Mouse (Mus musculus) lung, embryonic 14.5 days (tissue): ENCODE measurements at regions not wholly inside any gene's neighbourhood (a gene's known extent, or its start where the extent isn't known, plus 50 kb on each side); places are given as distances from the start of the nearest gene placed in this dataset.

Experiments used
- ATAC-seq: fragments of 200-750 bp; cut with Nextera tagmentation; 2 replicates; pipeline ENCODE4 v1.8.0; 2017; ENCODE audit warnings: mild to moderate bottlenecking, moderate TSS enrichment, moderate library complexity; ENCODE audit not compliant: insufficient read depth
- DNase-seq: peaks from one replicate; pipeline ENCODE4 v3.0.0-alpha.2; 2015
- H3K27ac ChIP-seq: fragments of 300-500 bp; sonication (generic); 2 replicates; pipeline ENCODE4 v1.5.1; 2014; ENCODE audit warnings: low read depth, mild to moderate bottlenecking, moderate library complexity
- H3K27me3 ChIP-seq: fragments of 300-500 bp; sonication (generic); 2 replicates; pipeline ENCODE4 v1.6.1; 2014; ENCODE audit warnings: low read length, control low read depth; ENCODE audit not compliant: insufficient read depth
- H3K36me3 ChIP-seq: fragments of 300-500 bp; sonication (generic); 2 replicates; pipeline ENCODE4 v1.6.1; 2014; ENCODE audit warnings: control low read depth; ENCODE audit not compliant: insufficient read depth
- H3K4me1 ChIP-seq: fragments of 300-500 bp; sonication (generic); 2 replicates; pipeline ENCODE4 v1.6.1; 2014; ENCODE audit warnings: antibody characterized with exemption, control low read depth; ENCODE audit not compliant: insufficient read depth
- H3K4me2 ChIP-seq: fragments of 300-500 bp; sonication (generic); 2 replicates; pipeline ENCODE4 v1.6.1; 2014; ENCODE audit warnings: mild to moderate bottlenecking
- H3K4me3 ChIP-seq: fragments of 300-500 bp; sonication (generic); 2 replicates; pipeline ENCODE4 v1.5.1; 2014; ENCODE audit warnings: low read depth, low read length
- H3K9ac ChIP-seq: fragments of 300-500 bp; sonication (generic); 2 replicates; pipeline ENCODE4 v1.6.1; 2014
- H3K9me3 ChIP-seq: fragments of 300-500 bp; sonication (generic); 2 replicates; pipeline ENCODE4 v1.6.1; 2016; ENCODE audit warnings: low read depth, low read length, control low read depth
- CTCF ChIP-seq: IDR thresholded peaks from 2 replicates; pipeline ENCODE4 v1.5.1; 2016; ENCODE audit warnings: antibody characterized with exemption, low read depth
- WGBS: fragments of 180-500 bp; shearing (Covaris S2); extraction: QIAGEN DNeasy Blood & Tissue Kit; methylation state at CpG from one replicate; pipeline ENCODE4 v1.1.7; 2014; 5-methylcytosine and 5-hydroxymethylcytosine counted together

DNA sequence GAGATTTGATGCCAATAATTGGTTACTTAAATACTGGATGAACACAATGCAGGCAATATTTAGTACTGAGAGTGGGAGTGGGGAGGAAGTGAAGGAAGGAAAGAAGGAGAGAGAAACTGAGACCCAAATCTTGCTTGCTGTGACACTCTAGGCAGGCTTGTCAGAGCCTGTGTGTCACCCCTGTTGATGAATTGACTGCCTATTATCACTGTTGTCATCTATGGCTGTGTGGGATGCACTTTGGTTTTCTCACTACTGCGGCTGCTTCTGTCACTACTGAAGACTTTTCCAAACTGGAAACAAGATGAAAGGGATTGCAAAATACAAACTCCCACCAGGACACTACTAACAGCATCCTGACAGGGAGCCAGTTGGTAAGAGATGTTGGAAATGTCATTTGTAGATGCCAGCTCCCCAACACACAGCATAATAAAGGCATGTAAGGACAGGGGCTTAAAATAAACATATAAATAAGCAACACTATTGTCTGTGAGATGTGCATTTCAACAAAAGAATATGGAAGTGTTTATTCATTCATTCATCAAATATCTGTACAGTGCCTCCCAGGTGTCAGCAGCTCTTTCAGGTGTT is 207.0 kb upstream of the Ufl1 start:
- Histone ChIP-seq H3K4me2 (no peak overlapping the region), H3K36me3 (no peaks in the 10 kb centered on the region), H3K27me3 (no peaks in the 10 kb centered on the region), H3K4me3 (no peak overlapping the region), H3K4me1 (no peaks in the 10 kb centered on the region), H3K9ac (no peak overlapping the region), H3K27ac (no peak overlapping the region), H3K9me3 (no peaks in the 10 kb centered on the region)
- no peak for TF ChIP-seq CTCF
- ATAC-seq (no peak), DNase-seq (no peak)
- WGBS, result 30% methylated on average over 1 of the region's 1 CpGs

DNA sequence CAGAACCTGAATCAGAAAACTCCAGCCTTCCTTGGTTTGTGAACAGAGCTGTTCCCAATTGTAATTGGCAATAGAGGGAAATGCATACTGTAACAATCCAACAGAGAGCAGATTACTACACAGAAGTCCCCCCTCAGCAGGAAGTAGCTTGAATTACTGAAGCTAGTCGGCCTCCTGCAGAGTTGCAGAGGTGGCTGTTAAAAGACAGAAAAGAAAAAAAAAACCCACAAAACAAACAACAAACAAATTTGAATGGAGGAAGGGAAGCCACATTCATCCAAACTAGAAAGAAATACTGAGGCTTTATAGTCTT is 202.0 kb upstream of the Ufl1 start:
- H3K4me3 ChIP-seq, result no peak overlapping the region
- no peak overlapping the region for H3K9ac ChIP-seq
- no peaks in the 10 kb centered on the region for H3K4me1 ChIP-seq
- no peak overlapping the region for H3K4me2 ChIP-seq
- H3K27me3 ChIP-seq, result no peaks in the 10 kb centered on the region
- H3K27ac ChIP-seq, result no peak overlapping the region
- no peak for TF ChIP-seq CTCF
- no peak for DNase-seq
- WGBS, result 17% methylated on average over 1 of the region's 1 CpGs
- H3K36me3 ChIP-seq, result no peaks in the 10 kb centered on the region
- no peaks in the 10 kb centered on the region for H3K9me3 ChIP-seq
- no peak for ATAC-seq

DNA sequence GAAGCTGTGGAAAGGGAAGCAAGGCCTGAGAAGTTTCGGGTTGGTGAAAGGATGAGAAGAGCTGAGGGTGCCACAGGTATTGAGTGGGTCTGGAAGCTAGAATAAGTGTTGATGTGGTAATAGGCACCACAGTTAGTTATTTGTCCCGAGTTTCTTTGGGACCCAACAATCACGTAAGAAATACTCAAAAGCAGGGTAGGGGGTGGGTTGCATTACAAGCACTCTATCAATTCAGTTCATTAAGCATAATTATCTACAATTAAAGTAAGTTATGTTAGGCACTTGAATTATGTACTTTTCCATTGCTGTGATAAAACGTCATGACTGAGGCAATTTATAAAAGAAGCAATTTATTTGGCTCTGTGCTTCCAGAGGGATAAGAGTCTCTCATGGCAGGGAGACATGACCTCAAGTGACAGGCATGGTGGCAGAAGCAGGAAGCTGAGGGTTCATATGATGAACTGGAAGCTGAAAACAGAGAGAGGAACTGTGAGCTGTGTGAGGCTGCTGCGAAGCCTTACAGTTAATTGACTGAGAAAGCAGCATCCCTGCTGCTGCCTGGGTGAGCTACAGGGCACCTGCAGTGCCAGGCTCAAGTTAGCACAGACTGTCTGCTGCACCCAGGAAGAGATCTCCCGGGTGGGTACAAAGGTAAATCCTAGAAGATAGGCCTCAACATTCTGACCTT is 201.5 kb upstream of the Ufl1 start:
- no peak for TF ChIP-seq CTCF
- DNase-seq, result no peak
- Histone ChIP-seq H3K4me1 (no peaks in the 10 kb centered on the region), H3K4me3 (no peak overlapping the region), H3K27ac (no peak overlapping the region), H3K4me2 (no peak overlapping the region), H3K27me3 (no peaks in the 10 kb centered on the region), H3K9me3 (no peaks in the 10 kb centered on the region), H3K9ac (no peak overlapping the region), H3K36me3 (no peaks in the 10 kb centered on the region)
- ATAC-seq, result no peak
- WGBS, result 44% methylated on average over 6 of the region's 6 CpGs

DNA sequence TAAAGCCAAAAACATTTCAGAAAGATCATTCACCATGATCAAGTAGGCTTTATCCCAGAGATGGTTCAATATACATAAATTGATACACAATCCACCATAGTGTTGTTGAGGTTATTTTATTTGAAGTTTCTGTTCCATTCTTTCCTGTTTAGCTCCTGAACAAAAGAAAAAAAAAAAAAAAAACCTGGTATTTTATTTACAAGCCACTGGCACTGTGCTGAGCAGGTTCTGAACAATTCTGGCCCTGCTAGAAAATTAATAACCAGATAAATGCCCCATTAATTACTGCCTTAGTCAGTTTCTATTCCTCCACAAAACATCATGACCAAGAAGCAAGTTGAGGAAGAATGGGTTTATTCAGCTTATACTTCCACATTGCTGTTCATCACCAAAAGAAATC is 191.4 kb upstream of the Ufl1 start:
- Histone ChIP-seq H3K4me2 (no peak overlapping the region), H3K9ac (no peak overlapping the region), H3K27me3 (no peaks in the 10 kb centered on the region), H3K27ac (no peak overlapping the region), H3K36me3 (no peaks in the 10 kb centered on the region), H3K4me3 (no peak overlapping the region), H3K4me1 (no peaks in the 10 kb centered on the region), H3K9me3 (no peaks in the 10 kb centered on the region)
- TF ChIP-seq CTCF, result no peak
- ATAC-seq, result no peak
- no peak for DNase-seq

DNA sequence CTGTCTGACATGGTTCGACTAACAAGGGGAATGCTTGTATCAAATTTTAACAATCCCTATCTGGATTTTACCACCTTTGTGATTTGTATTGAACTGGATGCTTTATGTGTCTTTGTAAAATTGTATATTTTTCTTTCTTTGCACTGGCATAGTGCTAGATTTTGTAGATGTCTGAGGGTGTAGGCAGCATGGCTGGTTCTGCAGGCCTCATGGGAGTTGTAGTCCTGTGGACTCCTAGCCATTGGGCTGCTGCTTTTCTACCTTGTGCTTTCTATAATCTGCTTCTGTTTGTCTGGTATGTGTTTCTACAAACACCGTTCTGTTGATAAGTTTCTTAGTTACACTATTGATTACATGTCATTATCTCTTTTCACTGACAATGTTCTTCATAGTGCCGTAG is 184.9 kb upstream of the Ufl1 start:
- no peak overlapping the region for H3K4me2 ChIP-seq
- H3K27ac ChIP-seq, result no peak overlapping the region
- no peaks in the 10 kb centered on the region for H3K36me3 ChIP-seq
- H3K27me3 ChIP-seq, result no peaks in the 10 kb centered on the region
- no peak overlapping the region for H3K9ac ChIP-seq
- no peak for TF ChIP-seq CTCF
- H3K4me1 ChIP-seq, result no peaks in the 10 kb centered on the region
- no peak for ATAC-seq
- 81% methylated on average over 3 of the region's 3 CpGs for WGBS
- H3K9me3 ChIP-seq, result no peaks in the 10 kb centered on the region
- H3K4me3 ChIP-seq, result no peak overlapping the region
- DNase-seq, result no peak

DNA sequence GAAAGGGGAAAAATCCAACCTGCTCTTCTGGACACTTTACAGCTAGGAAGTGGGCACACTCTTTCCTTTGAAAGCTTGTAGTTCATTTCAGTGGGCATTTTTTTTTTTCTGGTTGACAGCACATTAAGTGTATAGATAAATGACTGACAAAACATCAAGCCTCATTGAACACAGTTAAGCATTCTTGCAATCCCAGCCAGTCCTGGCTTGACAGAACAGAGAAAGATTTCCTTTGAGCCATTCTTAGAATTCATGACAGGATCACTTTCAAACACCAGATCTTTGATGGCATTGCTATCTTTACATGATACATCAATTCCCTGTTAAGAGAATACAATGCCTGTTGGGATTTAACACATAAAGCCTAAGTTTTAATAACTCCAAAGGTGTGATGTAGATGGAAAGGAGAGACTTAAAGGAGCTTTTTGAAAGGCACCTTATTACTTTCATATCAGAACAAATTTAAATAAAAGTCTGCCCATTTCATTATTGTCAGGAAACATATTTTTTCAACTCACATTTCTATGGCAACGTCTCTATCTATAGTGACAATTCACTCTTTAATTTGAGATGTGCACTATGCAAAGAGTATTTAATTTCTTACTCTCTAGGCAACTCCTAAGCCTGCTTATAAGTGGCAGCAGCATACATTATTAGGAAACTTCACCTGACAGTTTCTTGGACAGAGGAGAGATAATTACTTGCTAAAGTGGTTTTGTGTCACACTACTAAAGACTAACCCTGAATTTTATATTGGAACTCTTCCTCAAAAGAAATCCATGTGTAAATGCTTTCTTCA is 183.4 kb upstream of the Ufl1 start:
- ATAC-seq, result no peak
- Histone ChIP-seq H3K4me1 (no peaks in the 10 kb centered on the region), H3K36me3 (no peaks in the 10 kb centered on the region), H3K9me3 (no peaks in the 10 kb centered on the region), H3K4me3 (no peak overlapping the region), H3K27ac (no peak overlapping the region), H3K9ac (no peak overlapping the region), H3K27me3 (no peaks in the 10 kb centered on the region), H3K4me2 (no peak overlapping the region)
- no peak for DNase-seq
- no peak for TF ChIP-seq CTCF
- 73% methylated on average over 1 of the region's 1 CpGs for WGBS

DNA sequence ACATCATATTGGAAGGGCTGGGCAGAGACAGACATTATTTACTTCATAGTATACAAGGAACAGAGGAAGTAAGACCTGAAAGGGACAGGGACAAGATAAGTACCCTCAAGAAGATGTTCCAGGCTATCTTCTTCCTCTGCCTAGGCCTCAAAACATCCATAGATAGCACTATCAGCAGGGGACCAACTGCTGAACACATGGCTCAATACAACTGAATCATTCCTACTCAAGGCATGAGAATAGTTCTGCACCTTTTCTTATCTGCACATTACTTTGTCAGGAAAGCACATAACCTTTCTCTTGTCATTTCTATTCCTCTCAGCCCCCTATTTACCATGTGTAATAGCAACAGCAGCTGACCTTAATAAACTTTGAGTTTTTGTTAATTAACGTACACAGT is 182.4 kb upstream of the Ufl1 start:
- H3K9me3 ChIP-seq, result no peaks in the 10 kb centered on the region
- no peak for DNase-seq
- H3K4me2 ChIP-seq, result no peak overlapping the region
- no peak for ATAC-seq
- no peak overlapping the region for H3K9ac ChIP-seq
- no peaks in the 10 kb centered on the region for H3K4me1 ChIP-seq
- no peaks in the 10 kb centered on the region for H3K36me3 ChIP-seq
- no peak overlapping the region for H3K4me3 ChIP-seq
- WGBS, result 78% methylated on average over 1 of the region's 1 CpGs
- no peak for TF ChIP-seq CTCF
- no peak overlapping the region for H3K27ac ChIP-seq
- H3K27me3 ChIP-seq, result no peaks in the 10 kb centered on the region
